Mouse (Mus musculus) layer of hippocampus, adult 8-10 months (tissue): ENCODE measurements around the gene Csnk1g1. TPM values are rescaled to one million over a fixed set of nuclear protein-coding genes. Genes with fewer than 3 reads are reported as not detected.
A peak's percentile ranks its signal among the peaks of the same experiment; 100 is the strongest.

ENCODE experiments used
- DNase-seq, 2 experiments: peaks; one replicate each; pipeline ENCODE4 v3.0.0; 2022; ENCODE audit warnings: low spot score in 2 of 2
- total RNA-seq, 4 experiments: library from RNA; stranded (reverse); gene quantifications; 2 replicates each; pipeline ENCODE4 v1.2.4; 2022

Csnk1g1 gene
- 10 to 100 TPM; 39.9 to 54.2 (median 46.0) TPM for total RNA-seq

DNA sequence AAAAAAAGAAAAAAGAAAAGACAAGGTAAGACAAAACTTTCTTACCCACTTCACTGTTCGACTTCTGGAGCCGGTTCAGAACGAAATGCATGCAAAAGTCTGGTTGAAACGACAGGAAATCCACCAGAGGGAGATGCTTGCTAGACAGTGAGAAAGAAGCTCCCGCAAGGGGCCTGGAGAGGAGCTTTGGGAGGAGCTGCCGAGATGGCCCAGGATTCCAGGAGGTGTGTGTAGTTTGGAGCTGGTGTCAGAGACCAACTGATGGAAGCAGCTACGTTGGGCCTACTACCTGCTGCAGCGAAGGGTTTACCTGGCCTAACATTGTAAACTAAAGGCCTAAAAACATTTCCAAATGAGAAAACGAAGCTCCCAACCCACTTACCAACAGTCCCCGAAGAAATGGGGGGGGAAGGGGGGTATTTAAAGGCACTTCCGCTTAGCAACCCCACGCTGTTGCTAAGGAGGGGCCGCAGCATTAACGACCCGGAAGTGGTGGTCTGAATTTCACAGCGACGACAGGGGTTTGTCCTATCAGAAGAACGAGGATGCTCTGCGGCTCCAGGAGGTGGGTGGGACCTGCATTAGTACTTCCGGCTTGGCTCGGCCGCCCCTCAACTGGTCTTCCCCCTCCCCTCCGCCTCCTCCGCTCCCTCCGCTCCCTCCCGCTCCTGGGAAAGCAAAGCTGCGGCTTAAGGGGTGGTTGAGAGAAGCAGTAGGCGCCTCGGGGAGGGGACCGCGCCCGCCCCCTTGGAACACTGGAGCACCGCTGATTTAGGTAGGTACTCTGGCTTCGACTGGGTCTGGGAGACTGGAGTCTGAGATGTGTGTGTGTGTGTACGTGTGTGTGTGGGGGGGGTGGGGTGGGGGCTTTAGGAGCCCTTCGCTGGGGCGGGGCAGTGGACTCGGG is at the start of gene Csnk1g1, which contains the start of gene Trip4:
Gene Csnk1g1, plus strand, starts transcription at position 531 of the 907 bp plus-strand sequence.
Gene Trip4, minus strand, starts transcription at position 401 of the 907 bp plus-strand sequence.
- peak; percentile 95 to 97 for DNase-seq

DNA sequence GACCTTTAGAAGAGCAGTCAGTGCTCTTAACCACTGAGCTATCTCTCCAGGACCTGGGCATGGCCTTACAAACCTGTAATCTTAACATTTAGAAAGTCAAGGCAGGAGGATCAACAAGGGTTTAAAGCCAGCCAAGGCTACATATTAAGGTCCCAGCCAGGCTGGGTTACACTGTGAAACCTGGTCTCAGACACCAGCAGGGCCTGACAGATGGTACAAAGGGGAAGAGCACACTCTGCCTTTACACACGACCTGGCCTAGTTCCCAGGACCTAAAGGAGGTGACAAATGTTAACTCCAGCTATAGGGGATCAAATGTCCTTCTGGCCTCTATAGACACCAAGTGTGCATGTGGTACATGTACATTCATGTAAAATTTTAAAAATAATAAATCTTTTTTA is 49.1 kb upstream of the Csnk1g1 start:
- no peak for DNase-seq

DNA sequence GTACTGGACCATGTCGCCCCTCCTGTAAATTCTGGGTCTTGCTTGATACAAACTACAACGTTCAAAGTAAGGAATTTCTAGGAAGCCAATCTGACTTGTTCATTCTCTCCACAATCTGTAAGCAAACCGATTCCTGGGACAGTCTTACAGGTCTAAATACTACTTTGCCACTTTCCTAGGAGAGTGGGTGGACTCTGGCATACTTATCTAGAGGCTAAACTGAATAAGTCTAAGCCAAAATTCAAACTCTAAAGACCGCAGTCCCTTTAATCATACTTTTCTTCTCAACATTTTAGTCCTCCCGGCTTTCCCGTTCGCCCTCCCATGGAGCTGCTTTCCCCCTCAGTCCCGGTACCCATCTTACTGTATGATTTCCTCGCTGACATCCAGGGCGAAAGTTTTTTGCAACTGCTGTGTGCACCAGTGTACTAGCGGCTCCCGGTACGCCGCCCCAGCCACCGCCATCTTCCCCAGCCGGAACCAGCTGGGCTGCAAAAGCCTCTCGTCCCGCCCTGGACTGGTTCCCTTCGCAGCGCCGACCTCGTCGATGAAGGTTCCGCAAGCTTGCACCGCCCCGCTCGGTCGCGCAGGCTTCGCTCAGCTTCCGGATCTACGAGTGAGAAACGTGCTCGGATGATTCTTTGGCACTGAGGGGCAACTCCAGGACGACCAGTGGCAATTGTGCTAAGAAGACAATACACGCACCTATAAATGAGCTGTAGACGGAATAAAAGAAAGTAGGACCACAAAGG is 24.0 kb upstream of the Csnk1g1 start:
- DNase-seq = peak; percentile 79 to 85

DNA sequence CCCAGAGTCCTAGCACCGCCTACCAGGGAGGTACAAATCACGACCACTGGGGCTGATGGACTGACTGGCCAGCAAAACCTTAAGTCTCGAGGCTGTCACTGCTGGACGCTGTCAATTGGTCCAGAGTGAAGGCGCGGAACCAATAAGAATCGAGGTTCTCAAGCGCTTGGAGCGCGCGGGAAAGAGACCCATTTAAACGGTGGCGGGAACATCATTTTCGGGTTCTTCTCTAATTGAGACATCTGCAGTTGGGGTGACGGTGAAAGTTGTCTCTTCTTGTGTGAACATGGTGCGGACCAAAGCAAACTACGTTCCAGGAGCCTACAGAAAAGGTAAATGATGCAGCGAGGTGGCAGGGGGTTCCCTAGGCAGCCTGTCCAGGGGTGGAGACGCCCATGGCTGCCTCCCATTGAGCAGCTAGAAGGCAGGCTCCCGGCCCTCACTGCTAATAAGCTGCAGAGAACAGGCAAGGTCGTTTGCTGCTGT is 18.5 kb upstream of the Csnk1g1 start, which contains the start of gene Pclaf:
Gene Pclaf, plus strand, starts transcription at position 95 of the 486 bp plus-strand sequence.
- DNase-seq = peak; percentile 29 to 34

DNA sequence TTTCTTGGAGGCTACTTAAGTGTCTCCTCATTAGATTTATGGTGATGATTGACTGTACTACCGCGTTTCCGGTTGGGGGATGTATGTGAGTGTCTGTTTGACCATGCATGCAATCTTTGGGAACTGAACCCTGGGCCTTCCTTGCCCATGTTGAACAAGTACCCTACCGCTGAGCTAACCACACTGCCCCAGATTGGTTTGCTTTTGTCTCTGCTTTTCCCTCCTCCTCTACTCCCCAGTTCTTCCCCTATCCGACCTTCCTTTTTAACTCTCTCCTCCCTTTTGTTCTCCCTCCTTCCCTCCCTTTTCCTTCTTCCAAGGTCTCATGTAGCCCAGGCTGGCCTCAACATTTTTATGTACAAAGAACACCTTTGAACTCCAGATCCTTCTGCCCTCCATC is 17.6 kb upstream of the Csnk1g1 start:
- DNase-seq = no peak

DNA sequence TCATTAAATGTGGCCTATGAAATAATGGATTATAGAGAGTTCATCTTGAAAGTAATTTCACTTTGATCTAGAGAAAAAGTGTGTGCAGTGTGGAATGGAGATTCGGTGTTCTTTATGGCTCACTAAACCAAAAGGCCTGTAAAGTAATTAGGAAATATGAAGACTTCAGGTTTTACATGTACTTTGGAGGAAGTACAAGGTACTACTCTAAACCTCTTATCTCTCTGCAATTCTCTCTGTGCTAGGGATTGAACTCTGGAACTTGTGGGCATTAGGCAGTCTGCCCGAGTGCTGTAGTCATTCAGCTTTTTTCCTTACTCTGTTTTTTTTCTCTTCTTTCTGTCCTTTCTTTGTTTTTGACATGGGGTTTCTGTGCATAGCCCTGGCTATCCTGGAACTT is 11.7 kb upstream of the Csnk1g1 start:
- DNase-seq = no peak

DNA sequence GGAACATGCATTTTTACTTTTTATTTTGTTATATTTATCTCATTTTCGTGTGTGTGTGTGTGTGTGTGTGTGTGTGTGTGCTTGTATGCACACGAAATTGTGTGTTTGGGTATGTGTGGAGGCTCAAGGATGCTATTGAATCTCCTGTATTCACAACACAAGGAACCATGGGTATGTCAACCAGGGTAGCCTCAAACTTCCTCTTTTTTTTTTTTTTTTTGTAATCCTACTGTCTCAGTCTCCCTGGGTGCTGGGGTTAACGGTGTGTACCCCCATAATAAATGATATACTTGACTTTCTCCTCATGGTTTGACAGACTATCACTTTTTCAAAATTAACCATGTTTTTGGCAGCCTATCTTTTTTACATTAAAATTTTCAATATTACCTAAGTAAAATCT is 5.8 kb upstream of the Csnk1g1 start:
- DNase-seq = no peak

DNA sequence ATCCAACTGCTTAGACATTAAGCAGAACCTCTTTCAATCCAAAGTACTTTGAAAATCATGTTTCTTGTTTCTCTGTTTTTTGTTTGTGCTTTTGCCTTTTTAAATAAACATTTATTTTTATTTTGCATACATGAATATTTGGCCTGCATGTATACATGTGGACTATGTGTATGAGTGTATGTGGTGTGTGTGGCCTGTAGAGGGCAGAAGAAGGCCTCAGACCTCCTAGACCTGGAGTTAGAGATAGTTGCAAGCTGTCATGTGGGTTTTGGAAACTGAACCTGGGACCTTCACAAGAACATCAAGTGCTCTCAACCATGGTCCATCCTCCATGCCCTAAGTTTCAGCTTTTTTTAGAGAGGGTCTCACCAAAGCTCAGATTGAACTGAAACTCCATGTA is 5.3 kb upstream of the Csnk1g1 start:
- no peak for DNase-seq

DNA sequence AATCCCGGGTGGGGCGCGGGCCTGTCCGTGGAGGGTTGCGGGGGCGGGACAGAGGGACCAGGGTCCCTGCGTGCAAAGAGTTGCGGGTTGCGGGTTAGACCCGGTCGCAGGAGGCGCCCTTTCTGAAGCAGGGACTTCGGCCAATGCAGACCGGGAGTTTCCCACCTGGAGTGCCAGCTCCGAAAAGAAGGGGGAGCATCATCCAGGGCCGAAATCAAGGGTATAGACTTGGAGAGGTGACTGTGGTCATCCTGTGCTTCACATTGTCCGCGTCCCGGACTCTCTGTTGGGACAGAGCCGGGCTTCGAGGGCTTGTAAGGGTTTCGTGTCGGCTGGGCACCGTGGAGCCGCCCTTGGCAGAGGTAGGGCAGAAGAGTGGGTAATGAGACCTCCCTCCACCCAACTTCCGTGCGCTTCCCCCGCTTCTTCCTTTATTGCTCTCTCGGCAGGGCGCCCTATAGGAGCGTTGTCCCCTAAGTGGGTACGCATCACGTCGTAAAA is 627 bp downstream of the Csnk1g1 start:
- peak; percentile 40 to 41 for DNase-seq

DNA sequence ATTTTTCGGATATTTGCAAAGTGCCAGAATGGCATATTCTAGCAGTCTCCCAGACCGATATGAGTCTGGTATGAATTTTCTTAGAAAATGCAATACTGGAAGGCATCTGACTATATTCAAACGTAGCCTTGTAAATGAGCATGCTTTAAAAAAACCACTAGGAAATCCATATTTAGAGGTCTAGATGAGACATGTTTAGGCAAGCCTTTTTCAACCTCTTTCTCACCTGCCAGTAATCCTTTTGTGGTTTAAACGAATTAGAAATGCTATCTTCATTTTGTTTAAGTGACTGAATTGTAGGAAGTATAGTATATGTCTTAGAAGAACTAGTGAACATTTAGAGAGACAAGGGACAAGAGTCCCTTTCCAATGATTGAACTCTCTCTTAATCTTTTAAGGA is 1.1 kb downstream of the Csnk1g1 start:
- DNase-seq = no peak

DNA sequence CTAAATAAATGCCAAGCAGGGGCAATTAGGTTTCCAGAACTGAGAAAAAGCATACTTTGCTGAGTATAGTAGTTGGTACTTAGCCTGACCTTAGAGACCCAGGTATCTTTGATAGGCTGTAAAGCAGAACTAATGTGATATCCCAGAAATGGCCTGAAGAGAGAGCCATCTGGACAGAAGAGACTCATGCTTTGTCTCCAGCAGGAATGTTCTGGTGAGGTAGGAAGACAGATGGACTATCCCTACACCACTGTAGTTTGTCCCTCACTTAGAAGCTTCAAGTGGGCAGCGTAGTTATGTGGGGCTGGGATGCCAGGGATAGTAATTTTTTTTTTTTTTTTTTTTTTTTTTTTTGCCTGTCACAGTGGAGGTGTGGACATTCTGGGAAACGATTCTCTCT is 5.3 kb downstream of the Csnk1g1 start:
- DNase-seq = no peak

DNA sequence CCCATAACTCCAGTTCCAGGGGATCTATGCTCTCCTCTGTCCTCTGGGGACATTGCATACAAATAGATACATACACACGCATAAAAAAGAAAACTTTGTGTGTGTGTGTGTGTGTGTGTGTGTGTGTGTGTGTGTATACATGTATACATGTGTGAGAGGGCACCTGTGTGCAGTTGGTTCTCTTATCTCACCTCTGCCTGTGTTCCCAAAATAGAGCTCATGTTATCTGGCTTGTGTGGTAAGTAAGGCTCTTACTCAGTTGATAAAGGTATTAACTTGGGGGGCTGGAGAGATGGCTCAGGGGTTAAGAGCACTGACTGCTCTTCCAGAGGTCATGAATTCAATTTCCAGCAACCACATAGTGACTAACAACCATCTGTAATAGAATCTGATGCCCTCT is 8.3 kb downstream of the Csnk1g1 start:
- DNase-seq = no peak

DNA sequence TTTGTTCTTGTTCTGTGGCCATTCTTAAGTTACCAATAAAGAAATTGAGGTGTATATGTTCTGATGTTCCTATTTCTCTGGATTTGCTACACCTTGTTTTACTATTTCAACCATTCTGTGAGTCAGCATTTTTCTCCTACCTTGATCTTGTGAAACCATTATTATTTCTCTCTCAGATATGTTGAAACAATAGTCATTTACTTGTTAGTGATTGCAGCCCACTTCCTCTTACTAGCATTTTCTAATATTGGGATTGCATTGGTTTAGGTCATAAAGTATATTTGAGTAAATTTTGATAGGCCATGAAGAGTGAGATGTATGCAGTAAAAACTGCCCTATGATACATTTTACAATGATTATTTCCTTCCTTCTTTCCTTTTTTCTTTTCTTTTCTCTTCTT is 19.7 kb downstream of the Csnk1g1 start:
- DNase-seq = no peak

DNA sequence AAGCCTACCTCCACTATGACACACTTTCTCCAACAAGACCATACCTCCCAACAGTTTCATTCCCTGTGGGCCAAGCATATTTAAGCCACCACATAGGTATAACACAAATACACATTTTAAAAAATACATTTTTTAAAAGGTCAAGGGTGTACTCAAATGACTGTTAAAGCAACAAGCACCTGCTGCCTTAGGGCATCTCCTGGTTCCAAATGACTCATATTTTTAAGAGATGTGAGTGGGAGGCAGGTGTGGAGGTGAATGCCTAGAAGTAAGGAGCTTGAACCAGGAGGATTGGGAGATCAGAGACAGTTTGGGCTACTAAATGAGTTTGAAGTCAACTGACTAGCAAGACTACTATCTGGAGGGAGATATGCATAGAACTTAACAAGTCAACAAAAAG is 21.1 kb downstream of the Csnk1g1 start:
- DNase-seq = no peak

DNA sequence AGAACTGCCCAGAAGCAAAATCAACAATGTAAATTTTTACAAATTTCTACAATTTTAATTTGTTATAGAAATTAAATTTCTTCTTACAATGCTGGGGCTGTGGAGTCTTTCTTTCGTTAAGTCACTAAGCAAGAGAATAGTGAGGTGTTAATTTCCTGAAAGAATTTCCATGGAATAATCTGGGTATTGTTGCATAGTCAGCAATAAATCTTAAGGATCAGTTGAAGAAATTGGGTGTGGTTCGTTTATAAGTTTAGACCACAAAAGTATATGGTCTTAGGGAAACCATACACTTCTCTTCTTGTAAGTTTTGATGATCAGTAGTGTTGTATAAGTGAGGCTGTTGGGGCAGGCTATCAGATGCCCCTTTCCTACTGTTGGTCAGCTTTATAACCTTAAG is 28.8 kb downstream of the Csnk1g1 start:
- no peak for DNase-seq

DNA sequence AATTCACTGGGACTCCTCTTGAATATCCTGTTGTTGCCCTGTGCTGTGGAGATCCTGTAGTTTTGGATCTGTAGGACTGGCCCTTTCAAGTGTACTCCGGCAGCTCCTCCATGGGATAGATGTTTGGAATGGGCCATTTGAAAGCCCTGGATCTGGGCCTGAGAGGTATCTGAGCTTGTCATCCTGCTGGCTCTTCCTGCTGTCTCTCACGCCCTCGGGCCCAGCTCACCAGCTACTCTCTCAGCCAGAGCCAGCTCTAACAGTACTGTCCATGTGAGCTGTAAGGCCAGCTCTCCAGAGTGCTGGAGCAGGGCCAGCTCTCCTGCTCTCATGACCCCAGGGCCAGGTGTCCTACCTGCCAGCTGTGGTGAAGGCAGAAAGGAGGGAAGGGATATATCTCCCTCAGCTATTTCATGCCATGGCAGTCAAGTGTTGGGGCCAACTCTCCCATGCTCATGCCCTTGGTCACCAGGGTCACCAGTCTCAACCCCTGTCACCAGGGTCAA is 42.4 kb downstream of the Csnk1g1 start:
- DNase-seq = no peak

DNA sequence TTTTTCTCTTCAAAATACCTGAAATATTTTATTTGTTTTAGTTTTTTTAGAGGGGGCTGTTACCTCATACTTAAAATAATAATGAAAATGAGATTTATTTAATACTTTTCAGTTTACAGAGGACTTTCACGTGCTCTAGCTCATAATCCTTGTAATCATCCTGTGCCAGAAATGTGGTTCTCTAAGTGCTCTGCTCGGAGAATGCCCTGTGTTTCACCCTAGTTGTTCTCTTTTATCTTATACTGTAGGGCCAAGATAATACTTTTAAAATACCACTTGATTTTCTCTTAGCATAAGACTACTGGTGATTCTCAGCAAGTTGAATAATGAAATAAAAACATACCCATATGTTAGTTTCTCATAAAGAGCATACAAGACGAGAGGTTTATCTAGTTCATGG is 61.3 kb downstream of the Csnk1g1 start:
- DNase-seq = no peak

DNA sequence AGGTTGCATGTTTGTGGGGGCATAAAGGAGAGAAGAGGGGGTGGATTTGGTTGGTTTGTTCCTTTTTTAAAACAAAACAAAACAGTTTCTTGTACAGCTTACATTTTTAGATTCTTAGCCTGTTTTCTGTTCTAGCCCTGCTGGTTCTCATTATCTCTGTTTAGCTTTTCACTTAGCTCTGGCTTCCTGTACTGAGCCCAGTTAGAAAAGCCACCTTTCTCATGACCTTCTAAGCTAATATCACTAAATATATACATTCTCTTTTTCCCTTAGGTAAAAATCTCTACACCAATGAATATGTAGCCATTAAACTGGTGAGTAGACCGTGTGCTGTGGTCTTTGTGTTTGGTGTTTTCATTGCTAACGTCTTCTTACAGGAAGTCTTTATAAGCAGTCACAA is 64.5 kb downstream of the Csnk1g1 start:
- no peak for DNase-seq

DNA sequence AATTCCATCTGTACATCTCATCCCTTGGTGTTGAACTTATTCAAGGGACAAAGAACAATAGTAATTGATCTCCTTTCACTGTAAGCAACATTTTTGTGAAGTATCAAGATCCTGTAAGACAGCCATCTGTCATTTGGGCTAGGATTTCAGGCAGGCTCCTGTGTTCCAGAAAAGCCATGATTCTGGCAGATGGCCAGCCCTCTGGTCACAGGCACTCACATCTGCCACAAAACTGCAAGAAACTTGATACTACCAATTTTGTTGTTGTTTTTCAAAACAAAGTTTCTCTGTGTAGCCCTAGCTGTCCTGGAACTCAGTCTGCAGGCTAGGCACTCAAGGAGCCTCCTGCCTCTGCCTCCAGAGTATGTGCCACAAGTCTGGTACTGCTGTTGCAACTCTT is 67.2 kb downstream of the Csnk1g1 start:
- peak; percentile 38 to 39 for DNase-seq

DNA sequence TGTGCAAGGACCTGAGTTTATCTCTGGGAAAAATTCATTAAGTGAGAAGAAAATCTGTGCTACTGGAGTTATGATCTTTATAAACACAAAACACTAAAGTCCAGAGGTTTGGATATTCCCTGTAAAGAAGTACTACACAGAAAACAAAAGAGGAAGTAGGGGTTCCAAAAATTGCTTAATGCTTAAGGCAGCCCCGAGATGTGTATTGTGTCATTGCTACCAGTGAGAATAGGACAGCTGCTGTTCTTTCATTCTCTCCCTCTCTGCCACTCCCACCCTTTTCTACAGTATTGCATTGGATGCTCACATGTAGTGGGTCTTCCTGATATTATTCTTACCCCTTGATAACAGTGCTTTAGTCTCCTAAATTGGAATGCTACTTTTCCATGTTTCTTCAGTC is 74.1 kb downstream of the Csnk1g1 start:
- no peak for DNase-seq

DNA sequence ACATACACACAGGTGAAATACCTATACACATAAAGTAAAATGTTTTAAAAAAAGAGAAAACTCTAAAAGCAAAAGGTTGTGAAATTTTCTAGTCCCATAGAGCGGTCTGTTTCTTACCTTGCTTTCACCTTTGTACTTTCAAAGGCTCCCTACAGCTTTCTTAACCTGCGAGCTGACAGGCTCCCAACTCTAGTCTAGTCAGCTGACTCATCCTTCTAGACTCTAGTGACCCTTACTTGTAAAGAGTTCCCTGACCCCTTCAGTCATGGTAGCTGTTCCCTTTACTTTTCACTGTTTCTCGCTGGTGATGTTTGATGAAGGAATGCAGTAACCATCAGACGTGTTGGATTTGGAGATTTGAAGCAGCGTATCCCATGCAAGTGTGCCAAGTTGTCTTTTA is 78.3 kb downstream of the Csnk1g1 start:
- no peak for DNase-seq
